Mouse (Mus musculus) ES-Bruce4 (cell line): Measurements from ENCODE around the gene Hmox2. TPM values are rescaled to one million over a fixed set of nuclear protein-coding genes. Genes with fewer than 3 reads are reported as not detected.

Experiments
- H3K27ac ChIP-seq: 2 replicates; pipeline ENCODE4 v1.5.1; 2012; ENCODE audit warnings: low read length, inconsistent platforms; ENCODE audit not compliant: insufficient read depth
- H3K27me3 ChIP-seq: 2 replicates; pipeline ENCODE4 v1.6.1; 2012; ENCODE audit warnings: mild to moderate bottlenecking, low read length, inconsistent platforms; ENCODE audit not compliant: control insufficient read depth, poor library complexity, insufficient read depth, severe bottlenecking
- H3K36me3 ChIP-seq: 2 replicates; pipeline ENCODE4 v1.6.1; 2012; ENCODE audit warnings: inconsistent platforms, mild to moderate bottlenecking, low read length, moderate library complexity; ENCODE audit not compliant: control insufficient read depth, poor library complexity, insufficient read depth, severe bottlenecking
- H3K4me1 ChIP-seq: one replicate; pipeline ENCODE4 v1.8.1; 2011; ENCODE audit warnings: low read length; ENCODE audit not compliant: control insufficient read depth, insufficient read depth
- H3K4me3 ChIP-seq: 2 replicates; pipeline ENCODE4 v1.5.1; 2011; ENCODE audit warnings: low read depth, mild to moderate bottlenecking, low read length
- H3K9ac ChIP-seq: 2 replicates; pipeline ENCODE4 v1.6.1; 2012; ENCODE audit warnings: low read depth, mild to moderate bottlenecking, inconsistent platforms; ENCODE audit not compliant: poor library complexity, severe bottlenecking
- H3K9me3 ChIP-seq: replicated peaks from 2 replicates; pipeline ENCODE4 v1.6.1; 2012; ENCODE audit warnings: mild to moderate bottlenecking, low read length, inconsistent platforms; ENCODE audit not compliant: control insufficient read depth, poor library complexity, insufficient read depth, severe bottlenecking
- CTCF ChIP-seq: IDR thresholded peaks from one replicate; pipeline ENCODE4 v1.8.1; 2011; ENCODE audit warnings: low read depth, low read length
- EP300 ChIP-seq: IDR thresholded peaks from 2 replicates; pipeline ENCODE4 v1.6.1; 2011; ENCODE audit warnings: low read depth, low read length; ENCODE audit not compliant: insufficient read depth
- POLR2A ChIP-seq: IDR thresholded peaks from one replicate; pipeline ENCODE4 v1.8.1; 2011; ENCODE audit warnings: low read length; ENCODE audit not compliant: insufficient read depth
- polyA plus RNA-seq: library from polyadenylated mRNA; stranded (reverse); fragments of >200 nt; gene quantifications from 2 replicates; pipeline ENCODE4 v1.2.4, GENCODE M21; 2011; ENCODE audit warnings: low read depth; ENCODE audit not compliant: missing spikeins, insufficient read depth, insufficient read length

The Hmox2 gene
- polyA plus RNA-seq, 1 experiment = 44.4 TPM

DNA sequence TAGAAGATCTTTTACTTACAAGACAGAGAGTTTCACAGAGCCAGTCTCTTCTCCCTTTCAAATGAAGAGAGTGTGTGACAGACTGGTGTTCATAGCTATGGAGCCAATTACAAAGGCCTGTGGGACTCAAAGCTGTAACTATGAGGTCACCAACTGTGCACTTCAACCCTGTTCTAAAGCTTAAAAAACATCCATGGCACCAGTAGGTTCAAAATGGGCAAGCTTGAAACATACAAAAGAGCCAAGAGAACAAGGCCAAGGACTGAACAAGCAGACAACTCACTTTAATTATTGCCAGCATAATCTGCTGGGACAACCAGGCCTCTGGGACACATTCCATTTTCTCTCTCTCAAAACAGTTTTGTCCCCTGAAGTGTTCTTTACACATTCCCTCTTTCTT, 62.0 kb downstream of the Hmox2 start:
- H3K9ac ChIP-seq = no peak overlapping the region
- TF ChIP-seq POLR2A = no peak
- TF ChIP-seq CTCF = no peak
- TF ChIP-seq EP300 = no peak

DNA sequence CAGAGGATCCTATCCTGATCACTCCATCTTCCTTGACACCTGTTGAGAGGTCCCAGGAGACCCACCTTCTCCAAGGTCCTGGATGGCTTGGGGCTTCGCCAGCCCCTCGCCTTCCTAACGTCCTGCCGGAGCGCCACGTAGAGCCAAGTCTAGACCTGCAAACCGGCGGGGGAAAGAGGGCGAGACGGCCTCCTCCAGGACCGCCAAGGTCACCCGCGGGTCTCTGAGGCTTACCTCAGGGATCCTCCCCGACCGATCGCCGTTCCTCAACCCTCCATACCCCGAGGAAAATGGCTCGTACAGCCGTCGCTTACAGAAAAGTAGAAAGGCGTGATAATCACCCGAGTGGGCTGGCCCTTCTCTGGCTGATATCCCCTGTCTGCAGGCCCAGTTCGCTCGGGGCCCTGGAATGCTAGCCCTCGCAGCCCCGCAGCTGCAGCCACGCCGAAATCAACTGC, 63.2 kb downstream of the Hmox2 start:
- Histone ChIP-seq H3K9me3 (no peaks in the 10 kb centered on the region), H3K9ac (peak overlapping the region; percentile 67), H3K4me1 (no peaks in the 10 kb centered on the region), H3K4me3 (peak overlapping the region; percentile 93), H3K27ac (no peak overlapping the region), H3K27me3 (no peaks in the 10 kb centered on the region), H3K36me3 (no peaks in the 10 kb centered on the region)
- TF ChIP-seq EP300 (no peak), CTCF (no peak), POLR2A (no peak)

More for the DNA sequence above, 62.0 kb downstream of the Hmox2 start:
- Histone ChIP-seq H3K4me1 (no peaks in the 10 kb centered on the region), H3K36me3 (no peaks in the 10 kb centered on the region), H3K9me3 (no peaks in the 10 kb centered on the region), H3K27me3 (no peaks in the 10 kb centered on the region), H3K4me3 (no peak overlapping the region), H3K27ac (no peak overlapping the region)

DNA sequence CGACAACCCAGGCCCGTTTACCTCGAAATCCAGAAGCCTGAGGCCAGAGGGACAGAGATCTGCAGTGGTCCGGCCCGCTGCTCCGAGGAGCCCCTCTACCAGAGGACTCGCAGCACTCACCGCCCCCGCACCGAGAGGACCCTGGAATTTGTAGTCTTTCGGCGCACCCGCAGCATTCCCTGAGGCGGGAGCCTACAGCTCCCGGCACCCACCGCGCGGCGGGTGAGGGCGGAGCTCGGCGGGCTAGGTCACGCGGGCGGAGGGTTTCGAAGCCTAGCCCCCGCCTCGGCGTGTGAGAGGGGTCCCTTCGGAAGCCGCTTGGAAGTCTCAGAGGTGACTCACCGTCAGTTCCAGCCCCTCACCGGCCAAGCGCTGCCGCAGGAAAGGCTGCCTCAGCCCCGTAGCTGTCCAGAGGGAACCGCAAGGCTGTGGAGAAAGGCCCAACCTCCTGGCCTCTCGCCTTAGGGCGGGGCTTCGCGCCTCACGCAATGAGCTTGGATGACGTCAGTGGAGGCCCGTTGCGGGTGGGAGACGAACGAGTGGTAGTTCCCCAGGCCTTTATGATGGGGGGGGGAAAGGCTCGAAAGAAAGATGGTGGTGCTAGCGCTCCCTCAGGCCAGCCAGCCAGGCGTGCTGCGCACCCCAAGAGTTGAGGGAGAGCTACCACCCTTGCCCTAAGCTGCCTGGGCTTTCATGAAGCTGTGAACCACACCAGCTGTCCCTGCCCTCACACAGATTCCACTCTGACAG, 63.8 kb downstream of the Hmox2 start, which contains the start of gene Cdip1:
Gene Cdip1, minus strand, starts transcription at position 483 of the 750 bp plus-strand sequence.
- Histone ChIP-seq H3K9me3 (no peaks in the 10 kb centered on the region), H3K27me3 (no peaks in the 10 kb centered on the region), H3K4me3 (peak within 1 kb of the TSS; percentile 93), H3K4me1 (no peaks in the 10 kb centered on the region), H3K36me3 (no peaks in the 10 kb centered on the region), H3K27ac (peak within 1 kb of the TSS; percentile 86), H3K9ac (peak within 1 kb of the TSS; percentile 67)
- no peak for TF ChIP-seq EP300
- no peak for TF ChIP-seq CTCF
- no peak for TF ChIP-seq POLR2A

DNA sequence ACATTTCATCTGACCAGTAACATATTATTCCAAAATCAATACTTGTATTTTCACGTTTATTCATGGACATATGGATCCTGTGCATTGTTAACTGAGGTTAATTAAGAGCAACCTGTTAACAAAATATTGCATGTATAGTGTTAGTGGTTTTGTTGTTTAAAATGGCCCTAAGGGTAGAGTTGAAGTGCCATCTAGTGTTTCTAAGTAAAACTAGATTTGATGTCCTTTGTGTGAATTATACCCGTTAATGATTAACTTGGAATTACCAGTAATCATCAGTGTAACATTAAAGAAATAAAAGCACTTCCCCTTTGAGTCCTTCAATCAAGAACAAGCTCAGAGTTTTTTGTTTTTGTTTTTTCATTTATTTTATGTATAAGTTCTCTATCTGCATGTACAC, 65.2 kb downstream of the Hmox2 start:
- Histone ChIP-seq H3K27ac (no peak overlapping the region), H3K27me3 (no peaks in the 10 kb centered on the region), H3K9me3 (no peaks in the 10 kb centered on the region), H3K4me3 (no peak overlapping the region), H3K4me1 (no peaks in the 10 kb centered on the region), H3K9ac (no peak overlapping the region), H3K36me3 (no peaks in the 10 kb centered on the region)
- TF ChIP-seq EP300 (no peak), CTCF (no peak), POLR2A (no peak)

DNA sequence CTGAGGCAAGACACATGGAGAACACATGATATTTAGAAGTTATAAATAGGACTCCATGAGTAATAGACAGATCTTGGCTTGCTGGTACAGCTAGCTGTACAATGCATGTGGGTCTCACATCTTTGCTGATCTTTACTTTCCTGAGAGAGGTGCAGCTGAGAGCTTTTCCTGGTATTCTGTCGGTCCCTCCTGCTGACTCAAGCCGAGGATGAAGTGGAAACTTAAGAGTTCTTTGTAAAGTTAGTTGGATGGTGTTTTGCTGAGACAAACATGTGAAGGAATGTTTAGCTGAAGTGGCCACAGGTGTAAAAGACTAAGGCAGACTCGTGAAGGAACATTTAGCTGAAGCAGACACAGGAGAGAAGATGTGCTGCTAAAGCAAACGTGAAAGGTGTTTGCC, 70.5 kb downstream of the Hmox2 start:
- H3K27ac ChIP-seq = no peak overlapping the region
- no peaks in the 10 kb centered on the region for H3K36me3 ChIP-seq
- no peak overlapping the region for H3K4me3 ChIP-seq
- no peak overlapping the region for H3K9ac ChIP-seq
- no peak for TF ChIP-seq CTCF
- no peak for TF ChIP-seq EP300
- TF ChIP-seq POLR2A = no peak
- H3K9me3 ChIP-seq = peaks cover 17% of the 10 kb centered on the region
- H3K4me1 ChIP-seq = no peaks in the 10 kb centered on the region
- no peaks in the 10 kb centered on the region for H3K27me3 ChIP-seq

Other genes with a start within 250 kb of the Hmox2 start
- 30.0 and 33.6 TPM in 2 replicates for gene Srl, start 184.5 kb upstream of the Hmox2 start, polyA plus RNA-seq
- gene Tfap4, start 166.5 kb upstream of the Hmox2 start, polyA plus RNA-seq = 19.3 and 21.2 TPM in 2 replicates
- 31.2 and 34.8 TPM in 2 replicates for gene Glis2, start 131.6 kb upstream of the Hmox2 start, polyA plus RNA-seq
- 34.8 and 39.5 TPM in 2 replicates for gene Pam16, start 101.4 kb upstream of the Hmox2 start, polyA plus RNA-seq
- 6.2 and 7.9 TPM in 2 replicates for gene Vasn, start 86.4 kb upstream of the Hmox2 start, polyA plus RNA-seq
- 55.8 and 55.9 TPM in 2 replicates for gene Dnaja3, start 86.4 kb upstream of the Hmox2 start, polyA plus RNA-seq
- 31.2 and 36.1 TPM in 2 replicates for gene Coro7, start 46.6 kb upstream of the Hmox2 start, polyA plus RNA-seq
- 15.6 and 15.7 TPM in 2 replicates for gene Nmral1, start 7.0 kb upstream of the Hmox2 start, polyA plus RNA-seq
- gene Cdip1, start 63.9 kb downstream of the Hmox2 start, polyA plus RNA-seq = 46.5 and 50.5 TPM in 2 replicates
- gene 4930562C15Rik, start 109.1 kb downstream of the Hmox2 start, polyA plus RNA-seq = not detected in 2 replicates
- 31.1 and 32.7 TPM in 2 replicates for gene Ubald1, start 154.0 kb downstream of the Hmox2 start, polyA plus RNA-seq
- gene Mgrn1, start 159.9 kb downstream of the Hmox2 start, polyA plus RNA-seq = 46.6 and 47.8 TPM in 2 replicates
- gene Nudt16l1, start 212.4 kb downstream of the Hmox2 start, polyA plus RNA-seq = 37.8 and 41.0 TPM in 2 replicates
- 22.4 and 28.4 TPM in 2 replicates for gene Anks3, start 237.8 kb downstream of the Hmox2 start, polyA plus RNA-seq